Mouse (Mus musculus): ENCODE results near the gene Mecr.

Mecr gene

GRCm38 (mm10) chr4:131890692-131891091 lies 47.4 kb downstream of the Mecr start:
- no peak for DNase-seq (ENCODE audit: low read depth)

GRCm38 (mm10) chr4:131897109-131897508 lies 53.8 kb downstream of the Mecr start:
- no peak for DNase-seq (ENCODE audit: low read depth)

GRCm38 (mm10) chr4:131897787-131898186 lies 54.5 kb downstream of the Mecr start:
- no peak for DNase-seq (ENCODE audit: low read depth)

GRCm38 (mm10) chr4:131898503-131899179 lies 55.4 kb downstream of the Mecr start:
- DNase-seq (ENCODE audit: low read depth) = no peak

- DNase-seq (ENCODE audit: low read depth) = no peak
Measured at GRCm38 (mm10) chr4:131899180-131899554, 55.9 kb downstream of the Mecr start.

- DNase-seq (ENCODE audit: low read depth) = no peak
Measured at GRCm38 (mm10) chr4:131901090-131901489, 57.8 kb downstream of the Mecr start.

GRCm38 (mm10) chr4:131904478-131904877 lies 61.2 kb downstream of the Mecr start:
- DNase-seq (ENCODE audit: low read depth) = no peak

GRCm38 (mm10) chr4:131906423-131906822 lies 63.2 kb downstream of the Mecr start:
- no peak for DNase-seq (ENCODE audit: low read depth)

GRCm38 (mm10) chr4:131907912-131908311 lies 64.6 kb downstream of the Mecr start:
- no peak for DNase-seq (ENCODE audit: low read depth)

- DNase-seq (ENCODE audit: low read depth) = no peak
Measured at GRCm38 (mm10) chr4:131910237-131910994, 67.1 kb downstream of the Mecr start.

GRCm38 (mm10) chr4:131911521-131911920 lies 68.3 kb downstream of the Mecr start:
- no peak for DNase-seq (ENCODE audit: low read depth)

- DNase-seq (ENCODE audit: low read depth) = no peak
Measured at GRCm38 (mm10) chr4:131913526-131913925, 70.3 kb downstream of the Mecr start.

- no peak for DNase-seq (ENCODE audit: low read depth)
Measured at GRCm38 (mm10) chr4:131914046-131914643, 70.9 kb downstream of the Mecr start.

- no peak for DNase-seq (ENCODE audit: low read depth)
Measured at GRCm38 (mm10) chr4:131914891-131915469, 71.7 kb downstream of the Mecr start.

- no peak for DNase-seq (ENCODE audit: low read depth)
Measured at GRCm38 (mm10) chr4:131915821-131916328, 72.6 kb downstream of the Mecr start.

- peak; percentile 51 for DNase-seq (ENCODE audit: low read depth)
Measured at GRCm38 (mm10) chr4:131916425-131916824, 73.2 kb downstream of the Mecr start.

GRCm38 (mm10) chr4:131917010-131917555 lies 73.8 kb downstream of the Mecr start:
- DNase-seq (ENCODE audit: low read depth) = no peak

Data from c-Kit-positive CD71-positive TER-119-negative erythroid progenitor cells, embryonic 14.5 days (primary cell).